Mouse (Mus musculus): Measurements from ENCODE around the gene Lrrc20.

Lrrc20 gene

DNA sequence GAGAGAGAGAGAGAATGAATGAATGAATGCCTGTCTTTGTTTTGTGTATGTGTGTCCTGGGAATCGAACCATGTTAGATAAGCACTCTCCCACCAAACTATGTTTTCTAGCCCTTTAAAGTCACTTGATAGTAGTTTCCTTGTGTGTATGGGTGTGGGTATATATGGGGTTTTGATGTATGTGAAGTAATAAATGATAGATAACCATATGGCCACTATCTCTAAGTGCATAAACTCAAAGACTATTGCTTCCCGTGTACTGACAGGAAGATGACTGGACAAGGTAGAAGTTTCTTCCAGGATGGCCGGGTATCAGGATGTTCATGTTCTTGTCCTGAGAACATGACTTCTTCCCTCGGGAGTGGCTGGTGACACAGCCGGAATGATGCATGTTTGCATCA is 41.3 kb downstream of the Lrrc20 start:
- no peak for DNase-seq (ENCODE audit: low spot score in 2 of 2)

DNA sequence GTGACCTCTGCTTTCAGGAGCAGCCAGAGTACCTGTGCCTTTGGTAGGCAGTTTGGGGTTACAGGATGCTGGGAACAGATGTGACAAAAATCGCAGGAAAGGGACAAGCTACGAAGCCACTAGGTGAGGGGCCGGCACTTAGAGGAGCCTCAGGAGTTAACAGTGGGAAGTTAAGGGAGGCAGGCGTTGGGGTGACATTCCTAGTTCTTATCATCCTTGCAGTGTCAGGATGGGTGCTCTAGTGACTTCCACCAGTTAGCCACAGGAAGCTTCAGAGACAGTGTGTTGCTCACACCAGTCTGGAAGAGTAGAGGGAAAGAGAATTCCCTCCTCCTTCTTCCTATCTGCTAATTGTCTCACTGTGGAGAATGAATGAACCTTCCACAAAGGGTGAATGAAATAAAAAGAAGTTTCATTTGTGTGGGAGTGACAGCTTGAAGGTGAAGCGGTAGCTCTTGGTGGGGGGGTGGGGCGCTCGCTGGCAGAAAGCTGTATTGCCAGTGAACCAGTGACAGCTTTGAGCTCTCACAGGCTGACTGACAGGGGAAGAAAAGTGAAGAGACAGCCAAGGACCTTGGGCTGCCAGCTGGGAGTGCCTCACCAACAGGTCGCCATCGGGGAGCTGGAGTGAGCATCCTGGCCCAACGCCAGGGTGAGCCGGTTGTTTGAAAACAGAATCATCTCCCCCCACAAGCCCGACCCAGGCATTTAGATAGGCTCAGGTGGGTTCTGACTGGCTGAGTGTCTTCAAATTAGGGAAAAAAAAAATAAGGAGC is 41.9 kb downstream of the Lrrc20 start:
- DNase-seq (ENCODE audit: low spot score in 2 of 2), result no peak

DNA sequence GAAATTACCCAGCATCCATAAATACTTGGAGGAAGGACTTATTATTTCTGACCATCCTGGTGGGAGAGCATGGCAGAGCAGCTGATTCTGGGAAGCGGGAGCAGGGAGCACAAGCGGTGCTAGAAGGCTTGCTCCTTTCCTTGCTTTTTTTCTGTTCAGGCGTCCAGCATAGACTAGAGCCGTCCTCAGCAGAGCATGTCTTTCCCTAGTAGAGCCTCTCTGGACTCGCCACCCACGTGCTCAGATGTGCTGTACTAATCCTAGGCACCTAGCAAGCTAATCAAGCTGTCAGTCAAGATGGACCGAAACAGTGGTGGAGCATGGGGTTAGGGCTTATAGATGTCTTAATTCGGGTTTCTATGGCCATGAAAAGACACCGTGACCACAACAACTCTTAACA is 42.7 kb downstream of the Lrrc20 start:
- DNase-seq (ENCODE audit: low spot score in 2 of 2), result no peak

DNA sequence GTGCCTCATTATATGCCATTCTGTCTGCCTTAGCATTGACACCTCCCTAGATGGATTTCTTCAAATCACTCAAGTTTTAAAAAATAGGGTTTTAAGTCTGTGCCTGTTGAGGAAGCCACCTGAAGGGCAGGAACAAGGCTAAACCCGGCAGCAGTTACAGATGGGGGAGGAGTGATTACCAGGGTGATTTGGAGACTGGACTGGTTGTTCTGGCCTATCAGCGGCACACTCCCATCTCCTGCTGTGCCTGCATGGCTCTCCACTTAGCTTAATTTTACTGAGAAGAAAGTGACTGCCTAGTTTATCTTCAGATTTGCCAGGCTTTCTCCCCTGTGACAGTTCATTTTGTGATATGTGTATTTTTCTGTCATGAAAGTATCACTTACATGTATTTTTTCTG is 43.9 kb downstream of the Lrrc20 start:
- DNase-seq (ENCODE audit: low spot score in 2 of 2), result no peak

DNA sequence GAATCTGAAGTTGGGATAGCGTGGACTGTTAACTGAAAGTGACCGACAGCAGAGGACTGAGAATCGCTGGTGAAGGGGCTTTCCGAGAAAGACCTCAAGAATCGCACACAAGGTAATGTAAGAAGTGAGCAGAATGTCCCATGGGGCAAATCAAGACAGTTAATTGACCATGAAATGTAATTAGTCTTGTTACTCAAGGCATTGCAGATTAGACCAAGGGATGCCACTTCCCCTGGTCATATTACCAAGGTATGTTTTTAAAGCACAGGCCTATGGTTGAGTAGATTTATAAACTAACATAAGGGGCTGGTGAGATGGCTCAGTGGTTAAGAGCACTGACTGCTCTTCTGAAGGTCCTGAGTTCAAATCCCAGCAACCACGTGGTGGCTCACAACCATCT is 45.1 kb downstream of the Lrrc20 start:
- DNase-seq (ENCODE audit: low spot score in 2 of 2), result no peak

DNA sequence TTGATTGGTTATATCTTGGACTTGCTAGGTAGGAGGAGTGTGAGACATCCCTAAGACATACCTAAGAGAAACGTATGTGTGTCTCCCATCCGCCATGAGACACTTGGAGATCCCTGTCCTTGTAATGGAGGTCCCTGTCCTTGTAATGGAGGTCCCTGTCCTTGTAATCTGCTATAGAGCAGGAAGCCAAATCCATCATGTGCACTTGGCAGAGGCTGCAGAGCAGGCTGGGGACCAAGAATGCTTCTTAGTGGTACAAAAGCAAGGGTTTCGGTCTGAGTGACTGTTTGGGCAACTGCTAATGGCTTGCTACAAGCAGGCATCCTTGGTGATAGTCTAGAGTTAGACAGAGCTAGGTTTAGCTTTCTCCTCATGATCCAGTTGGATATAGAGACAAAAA is 55.3 kb downstream of the Lrrc20 start:
- DNase-seq (ENCODE audit: low spot score in 2 of 2), result no peak

DNA sequence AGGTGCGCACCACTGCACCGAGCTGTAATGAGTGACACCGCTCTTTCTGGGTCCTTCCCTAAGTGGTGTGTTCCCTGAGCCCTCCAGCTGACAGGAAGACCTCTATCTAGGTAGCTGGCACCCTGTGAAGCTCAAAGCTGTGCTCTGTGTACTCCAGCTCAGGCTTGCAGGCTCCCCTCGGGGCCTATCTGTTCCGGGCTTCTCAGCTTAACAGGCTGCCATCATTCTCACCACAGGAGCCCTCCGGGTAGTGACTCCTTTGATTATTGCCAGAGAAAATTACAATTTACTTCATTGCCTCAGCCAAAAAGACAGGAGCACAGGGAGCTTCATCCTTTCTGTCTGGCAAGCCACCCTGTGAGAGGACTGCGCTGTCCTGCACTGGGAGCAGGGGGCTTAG is 57.7 kb downstream of the Lrrc20 start:
- DNase-seq (ENCODE audit: low spot score in 2 of 2), result no peak

DNA sequence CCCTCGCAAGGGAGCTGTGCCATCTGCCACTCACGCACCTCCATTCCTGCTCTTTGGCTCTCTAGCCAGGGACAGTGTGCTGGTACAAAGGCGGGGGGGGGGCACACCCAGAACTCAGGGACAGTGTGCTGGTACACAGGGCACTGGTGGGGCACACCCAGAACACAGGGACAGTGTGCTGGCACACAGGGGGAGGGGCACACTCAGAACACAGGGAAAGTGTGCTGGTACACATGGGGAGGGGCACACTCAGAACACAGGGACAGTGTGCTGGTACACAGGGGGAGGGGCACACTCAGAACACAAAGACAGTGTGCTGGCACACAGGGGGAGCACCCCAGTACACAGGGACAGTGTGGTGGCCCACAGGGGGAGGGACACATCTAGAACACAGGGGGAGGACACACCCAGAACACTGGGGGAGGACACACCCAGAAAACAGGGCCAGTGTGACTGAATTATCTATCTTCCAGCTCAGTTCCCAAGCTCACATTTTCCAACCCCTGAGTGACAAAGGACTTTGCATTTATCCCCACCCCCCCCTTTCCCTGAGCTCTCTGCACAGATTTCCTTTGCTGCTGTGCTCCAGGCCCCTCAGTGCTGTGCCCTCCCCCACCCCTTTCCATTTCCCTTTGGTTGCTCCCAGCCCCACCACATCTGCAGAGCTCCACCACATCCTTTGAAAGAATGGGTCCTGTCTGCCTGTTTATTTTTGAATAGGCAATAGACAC is 58.9 kb downstream of the Lrrc20 start:
- no peak for DNase-seq (ENCODE audit: low spot score in 2 of 2)

DNA sequence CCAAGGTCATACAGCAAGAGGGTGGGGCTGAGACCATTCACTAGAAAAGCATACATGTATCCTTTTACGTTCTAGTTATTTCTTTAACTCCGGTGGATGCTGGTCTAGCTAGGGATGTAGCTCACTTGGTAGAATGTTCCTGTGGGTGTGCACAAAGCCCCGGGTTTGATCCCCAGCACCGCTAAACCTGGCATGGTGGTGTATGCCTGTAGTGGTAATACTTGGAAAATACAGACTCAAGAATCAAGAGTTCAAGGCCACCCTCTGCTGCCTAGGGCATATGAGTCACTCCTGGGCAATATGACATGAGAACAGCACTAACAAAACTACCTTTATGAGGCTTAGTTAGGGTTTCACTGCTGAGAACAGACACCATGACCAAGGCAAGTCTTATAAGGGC is 59.8 kb downstream of the Lrrc20 start:
- DNase-seq (ENCODE audit: low spot score in 2 of 2), result no peak

DNA sequence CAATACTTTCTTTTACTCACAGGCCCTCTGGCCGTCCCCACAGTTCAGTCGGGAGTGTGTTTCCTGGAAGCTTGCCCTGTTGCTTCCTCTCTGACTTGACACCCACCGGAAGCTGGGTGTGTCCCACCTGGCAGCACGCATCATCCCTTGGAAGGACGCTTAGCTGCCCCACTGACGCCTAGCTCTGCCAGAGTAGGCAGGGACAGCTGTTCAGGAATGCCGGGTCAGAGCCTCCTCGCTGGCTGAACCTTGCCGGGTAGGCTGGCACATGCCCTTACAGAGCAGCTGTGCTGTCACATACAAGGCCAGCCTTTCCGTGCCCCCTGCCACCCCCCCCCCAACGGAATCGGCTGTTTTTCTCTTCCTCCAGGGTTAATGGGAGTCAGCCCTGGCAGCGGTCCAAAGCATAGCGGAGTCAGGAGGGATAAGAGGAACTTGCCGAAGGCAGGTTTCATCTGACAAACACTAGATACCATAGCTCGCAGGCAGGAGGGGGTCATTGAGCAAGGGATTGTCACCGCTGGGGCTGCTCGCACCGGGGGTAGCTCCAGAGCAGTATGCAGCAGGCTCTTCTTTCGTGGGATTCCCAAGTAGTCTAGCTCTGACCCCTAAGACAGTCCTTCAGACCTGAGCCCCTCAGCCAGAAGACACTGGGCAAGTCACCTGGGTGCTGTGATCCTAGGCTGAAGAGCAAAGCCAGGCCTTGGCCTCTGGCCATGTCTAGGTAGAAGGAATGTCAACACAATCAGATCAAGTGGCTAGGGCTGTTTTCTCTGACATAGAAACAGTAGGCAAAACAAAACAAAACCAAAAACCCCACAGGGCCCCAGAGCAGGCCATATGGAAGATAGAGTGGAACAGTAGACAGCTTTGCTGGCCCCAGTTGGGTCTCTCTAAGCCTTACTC is 60.8 kb downstream of the Lrrc20 start:
- peak in 1 of 2 experiments; percentile 12 for DNase-seq (ENCODE audit: low spot score in 2 of 2)

DNA sequence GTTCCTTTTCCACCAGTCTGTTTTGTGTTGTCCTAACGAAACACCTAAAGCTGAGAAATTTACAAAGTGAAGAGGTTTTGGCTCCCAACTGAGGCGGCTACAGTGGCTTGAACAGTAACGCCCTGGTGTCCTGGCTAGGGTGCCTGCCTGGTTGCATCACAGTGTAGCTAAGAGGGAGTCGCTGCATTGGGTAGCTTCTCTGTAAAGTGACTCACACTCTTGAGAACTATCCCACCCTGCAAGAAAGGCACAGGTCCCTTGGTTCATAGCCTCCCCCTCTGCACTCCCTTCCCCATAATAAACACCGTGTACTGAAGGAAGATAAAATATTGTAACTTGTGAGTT is 61.4 kb downstream of the Lrrc20 start:
- peak in 1 of 2 experiments; percentile 6 for DNase-seq (ENCODE audit: low spot score in 2 of 2)

DNA sequence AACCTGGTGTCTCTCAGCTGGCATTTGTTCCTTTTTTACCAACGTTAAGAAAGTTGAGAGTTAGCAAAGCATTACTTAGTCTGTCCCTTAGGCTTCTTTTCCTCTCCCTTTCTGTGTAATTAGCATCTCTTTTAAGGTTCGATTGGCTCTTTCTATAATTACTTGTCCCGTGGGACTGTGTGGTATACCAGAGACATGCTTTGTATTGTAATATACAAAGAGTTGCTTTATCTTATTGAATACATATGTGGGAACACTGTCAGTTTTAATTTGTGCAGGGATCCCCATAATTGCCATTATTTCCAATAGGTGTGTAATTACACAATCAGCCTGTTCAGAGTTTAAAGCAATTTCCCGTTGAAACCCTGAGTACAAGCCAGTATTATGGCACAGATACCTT is 62.8 kb downstream of the Lrrc20 start:
- DNase-seq (ENCODE audit: low spot score in 2 of 2), result no peak

DNA sequence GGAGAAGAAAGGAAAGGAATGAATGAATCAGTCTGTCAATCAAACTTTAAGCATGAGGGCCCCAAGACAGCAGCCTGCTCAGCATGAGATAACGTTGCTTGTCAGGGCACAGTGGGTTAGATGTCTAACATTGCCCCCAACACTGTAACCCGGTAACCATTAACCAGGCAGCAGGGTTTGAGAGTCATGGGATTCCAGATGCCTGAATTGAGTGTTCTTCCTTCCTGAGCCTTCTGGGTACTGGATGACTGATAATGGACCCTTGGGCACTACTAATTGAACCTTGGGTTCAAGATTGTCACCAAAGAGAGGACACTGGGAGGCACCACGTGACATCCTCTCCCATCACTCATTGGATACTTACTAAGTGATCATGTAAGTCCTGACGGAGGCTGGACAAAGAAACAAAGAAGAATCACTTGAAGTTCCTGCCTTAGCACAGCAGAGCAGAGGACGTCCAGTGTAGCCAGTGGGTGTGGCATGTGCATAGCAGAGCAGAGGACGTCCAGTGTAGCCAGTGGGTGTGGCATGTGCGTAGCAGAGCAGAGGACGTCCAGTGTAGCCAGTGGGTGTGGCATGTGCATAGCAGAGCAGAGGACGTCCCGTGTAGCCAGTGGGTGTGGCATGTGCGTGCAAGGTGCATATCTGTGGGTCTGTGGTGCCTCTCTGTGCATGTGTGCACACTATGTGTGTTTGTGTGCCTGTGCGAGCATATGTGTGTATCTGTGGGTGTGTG is 68.7 kb downstream of the Lrrc20 start:
- DNase-seq (ENCODE audit: low spot score in 2 of 2), result peak in 1 of 2 experiments; percentile 11

DNA sequence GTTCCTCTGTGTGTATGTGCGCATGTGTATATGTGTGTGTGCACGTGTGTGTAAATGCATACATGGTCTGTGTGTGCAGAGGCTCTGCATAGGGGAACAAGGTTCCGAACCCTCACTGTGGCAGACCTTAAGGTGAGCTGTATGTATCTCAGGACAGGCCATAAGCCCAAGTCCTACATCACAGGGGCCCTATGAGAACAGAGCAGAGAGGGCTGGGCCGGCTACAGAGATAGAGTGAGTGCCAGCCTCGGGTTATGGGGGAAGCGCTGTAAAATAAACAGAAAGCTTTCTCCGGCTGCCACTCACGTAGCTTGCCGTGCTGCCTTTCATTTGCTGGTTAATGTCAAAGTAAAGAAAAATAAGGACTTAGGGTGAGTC is 69.3 kb downstream of the Lrrc20 start:
- DNase-seq (ENCODE audit: low spot score in 2 of 2), result no peak

DNA sequence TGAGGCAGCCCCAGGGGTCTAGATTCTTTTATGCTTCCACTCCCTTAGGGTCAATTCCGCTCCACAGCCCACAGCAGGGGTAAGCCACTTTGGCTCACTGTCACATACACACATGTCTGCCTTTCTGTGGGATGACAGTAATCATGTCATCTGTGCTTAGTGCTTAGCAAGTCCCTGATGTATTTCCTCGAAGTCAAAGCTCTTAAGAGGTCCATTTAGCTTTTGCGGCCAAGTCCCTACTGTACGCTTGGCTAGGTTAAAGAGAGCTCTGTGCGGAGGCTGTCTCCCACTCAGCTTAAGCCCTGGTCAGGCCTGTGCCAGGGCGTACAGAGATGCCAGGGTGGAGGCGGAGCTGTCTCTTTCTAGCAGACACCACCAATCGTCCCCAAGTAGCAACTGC is 74.5 kb downstream of the Lrrc20 start:
- no peak for DNase-seq (ENCODE audit: low spot score in 2 of 2)

DNA sequence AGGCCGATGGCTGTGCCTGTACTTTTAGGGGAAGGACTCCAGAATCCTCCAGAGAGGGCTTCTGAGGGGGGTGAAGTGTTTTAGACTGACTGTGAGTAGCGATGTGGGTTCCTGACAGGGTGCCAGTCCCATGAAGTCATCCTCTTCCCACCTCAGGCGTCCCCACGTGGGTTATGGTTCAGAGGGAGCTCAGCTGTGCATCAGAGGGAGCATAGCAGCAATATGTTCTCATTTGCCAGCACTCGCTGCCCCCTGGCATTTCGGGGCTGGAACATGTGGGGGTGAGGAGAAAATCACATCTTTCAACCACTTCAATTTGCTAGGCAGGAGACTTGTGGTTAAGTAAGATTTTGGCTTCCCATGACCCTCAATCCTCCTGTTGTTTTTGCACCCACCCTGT is 79.6 kb downstream of the Lrrc20 start:
- no peak for DNase-seq (ENCODE audit: low spot score in 2 of 2)

DNA sequence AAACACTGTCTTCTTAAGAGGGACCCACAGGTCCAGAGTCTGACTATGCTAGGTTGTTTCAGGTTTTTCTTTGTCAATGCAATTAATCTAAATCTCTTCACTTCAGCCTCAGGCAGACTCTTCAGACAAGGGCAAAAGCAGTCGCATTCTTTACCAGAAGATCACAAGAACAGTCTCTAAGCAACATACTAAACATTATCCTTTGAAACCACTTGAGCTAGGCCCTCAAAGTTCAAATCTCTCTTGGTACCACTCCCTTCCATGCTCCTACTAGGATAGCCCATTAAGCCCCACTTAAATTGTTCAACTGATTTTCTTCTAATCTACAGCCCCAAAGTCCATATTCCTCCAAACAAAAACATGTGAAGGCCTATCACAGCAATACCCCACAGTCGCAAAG is 83.0 kb downstream of the Lrrc20 start:
- DNase-seq (ENCODE audit: low spot score in 2 of 2), result no peak

DNA sequence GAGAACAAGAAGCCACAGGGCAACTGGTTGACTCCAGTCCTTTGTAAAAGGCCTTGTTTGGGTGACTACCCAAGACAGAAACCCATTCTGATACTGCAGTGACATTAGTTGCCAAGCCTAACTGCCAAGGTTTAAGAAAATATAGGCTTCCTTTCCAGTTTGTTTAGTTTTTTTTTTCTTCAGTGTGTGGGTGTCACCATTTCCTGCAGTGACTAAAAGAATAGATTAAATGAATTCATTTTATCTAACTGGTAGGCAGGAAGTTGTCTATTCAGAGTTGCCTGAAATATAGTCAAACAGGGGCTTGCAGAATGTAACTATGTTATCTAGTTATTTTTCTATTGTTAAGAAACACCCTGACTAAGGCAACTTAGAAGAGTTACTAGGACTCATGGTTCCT is 83.9 kb downstream of the Lrrc20 start:
- DNase-seq (ENCODE audit: low spot score in 2 of 2), result no peak

DNA sequence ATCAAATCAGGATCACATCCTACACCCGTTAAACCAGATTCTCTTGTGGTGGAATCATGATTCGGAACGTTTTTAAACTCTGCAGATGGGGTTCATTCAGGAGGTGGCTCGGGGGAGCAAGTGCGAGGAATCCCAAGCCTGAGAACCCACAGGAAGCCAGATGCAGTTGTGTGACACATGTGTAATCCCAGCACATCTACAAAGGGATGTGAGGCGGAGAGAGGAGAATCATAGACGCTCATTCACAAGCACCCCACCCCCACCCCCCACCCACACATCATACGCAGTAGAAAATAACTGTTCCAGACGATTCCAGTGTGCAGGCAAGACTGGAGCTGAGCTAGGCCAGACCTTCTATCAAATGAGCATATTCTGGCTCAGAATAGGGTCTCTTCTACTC is 87.9 kb downstream of the Lrrc20 start:
- no peak for DNase-seq (ENCODE audit: low spot score in 2 of 2)

DNA sequence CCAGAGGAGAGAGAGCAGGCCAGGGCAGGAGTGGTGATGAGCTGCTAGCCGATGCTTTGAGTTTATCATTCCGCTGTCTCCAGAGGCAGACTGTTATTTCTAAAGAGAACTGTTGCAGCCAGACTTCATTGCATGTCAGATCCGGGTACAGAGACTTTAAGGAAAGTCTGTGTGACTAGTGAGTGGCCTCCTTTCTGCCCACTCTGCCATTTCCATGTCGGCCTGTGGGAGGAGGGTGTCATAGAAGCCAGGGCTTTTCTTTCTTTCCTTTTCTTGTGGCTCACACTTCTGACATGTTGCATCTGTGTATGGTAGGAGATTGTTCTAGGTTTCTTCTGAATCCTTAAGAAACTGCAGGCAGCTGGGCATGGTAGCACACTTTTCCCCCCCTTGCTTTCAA is 88.8 kb downstream of the Lrrc20 start:
- no peak for DNase-seq (ENCODE audit: low spot score in 2 of 2)

DNA sequence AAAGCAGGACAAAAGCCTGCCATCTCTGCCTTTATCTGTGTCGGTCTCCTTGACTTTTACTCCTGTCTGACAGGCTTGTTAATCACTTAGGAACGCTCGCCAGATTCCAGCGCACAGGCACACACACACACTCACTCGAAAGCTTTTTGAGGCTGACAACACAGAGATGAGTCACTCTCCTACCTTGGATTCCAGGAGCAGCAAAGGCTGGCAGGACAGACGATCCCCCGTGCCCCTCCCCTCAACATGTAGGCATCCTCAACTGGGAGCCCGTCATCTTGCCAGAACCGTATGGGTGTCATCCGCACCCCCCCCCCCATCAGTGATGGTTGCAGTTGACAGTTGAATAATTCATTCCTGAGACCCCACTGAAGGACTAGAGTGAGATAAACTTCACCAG is 94.6 kb downstream of the Lrrc20 start:
- DNase-seq (ENCODE audit: low spot score in 2 of 2), result no peak

DNA sequence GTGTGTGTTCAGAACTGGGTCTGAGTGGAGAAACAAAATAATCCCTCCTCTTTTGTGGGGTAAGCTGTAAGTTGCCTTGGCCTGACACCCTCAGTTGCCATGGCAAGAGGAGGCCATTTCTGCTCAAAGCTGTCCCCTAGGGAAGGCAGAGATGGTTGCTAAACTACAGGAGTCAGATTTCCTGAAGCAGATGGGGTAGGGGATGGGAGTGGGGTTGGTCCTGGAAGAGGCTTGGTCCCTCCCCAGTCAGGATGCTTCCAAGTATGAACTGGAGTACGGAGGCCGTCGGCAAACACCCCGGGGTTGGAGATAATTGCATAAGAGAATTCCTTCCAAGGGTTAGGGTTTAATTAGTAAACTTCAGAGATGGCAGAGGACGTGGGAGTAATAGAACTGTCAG is 96.5 kb downstream of the Lrrc20 start:
- DNase-seq (ENCODE audit: low spot score in 2 of 2), result no peak
